Mouse (Mus musculus) heart, adult 2 months (tissue): ENCODE measurements around the gene Kdf1. TPM values are rescaled to one million over a fixed set of nuclear protein-coding genes. Genes with fewer than 3 reads are reported as not detected.

Source experiments
- DNase-seq, 2 experiments: peaks; one replicate each; pipeline ENCODE4 v3.0.0; 2021
- H3K27ac ChIP-seq: fragments of 200-600 bp; 2 replicates; pipeline ENCODE4 v1.8.1; 2022
- H3K27me3 ChIP-seq: fragments of 200-500 bp; 2 replicates; pipeline ENCODE4 v1.6.1; 2012; ENCODE audit warnings: mild to moderate bottlenecking, low read length, inconsistent platforms, mixed read lengths; ENCODE audit not compliant: control insufficient read depth, insufficient read depth
- H3K36me3 ChIP-seq: fragments of 200-500 bp; 2 replicates; pipeline ENCODE4 v1.6.1; 2012; ENCODE audit warnings: low read length, inconsistent platforms; ENCODE audit not compliant: control insufficient read depth, insufficient read depth
- H3K4me1 ChIP-seq: fragments of 200-500 bp; 2 replicates; pipeline ENCODE4 v1.6.1; 2011; ENCODE audit warnings: low read length; ENCODE audit not compliant: control insufficient read depth, insufficient read depth
- H3K4me3 ChIP-seq: fragments of 200-600 bp; 2 replicates; pipeline ENCODE4 v1.8.1; 2022
- H3K79me2 ChIP-seq: fragments of 200-500 bp; replicated peaks from 2 replicates; pipeline ENCODE4 v1.6.1; 2012; ENCODE audit warnings: mild to moderate bottlenecking, inconsistent platforms, low read length, moderate library complexity, mixed read lengths; ENCODE audit not compliant: control insufficient read depth, insufficient read depth
- H3K9ac ChIP-seq: fragments of 200-500 bp; 2 replicates; pipeline ENCODE4 v1.6.1; 2012; ENCODE audit warnings: low read depth, mild to moderate bottlenecking, control low read depth, inconsistent platforms, low read length, mixed read lengths
- CTCF ChIP-seq: fragments of 200-600 bp; IDR thresholded peaks from 2 replicates; pipeline ENCODE4 v1.8.1; 2022; ENCODE audit warnings: antibody characterized with exemption, mild to moderate bottlenecking, moderate library complexity
- EP300 ChIP-seq: fragments of 200-500 bp; IDR thresholded peaks from 2 replicates; pipeline ENCODE4 v1.6.1; 2011; ENCODE audit warnings: low read depth, low read length, control low read depth; ENCODE audit not compliant: insufficient read depth
- POLR2A ChIP-seq: fragments of 200-500 bp; IDR thresholded peaks from 2 replicates; pipeline ENCODE4 v1.6.1; 2011; ENCODE audit warnings: mild to moderate bottlenecking, low read depth, low read length, control low read depth; ENCODE audit not compliant: insufficient read depth
- WGBS: fragments of 180-500 bp; shearing (Covaris S2); methylation state at CpG from one replicate; pipeline ENCODE4 v1.1.7; 2018; 5-methylcytosine and 5-hydroxymethylcytosine counted together
- intact Hi-C: fragments of 180-260 bp; cut with DNase I; formaldehyde crosslinking; loops from one replicate; pipeline ENCODE4 v1.15.1; 2025
- polyA plus RNA-seq: library from polyadenylated mRNA; depleted of rRNA; stranded (reverse); fragments of >200 nt; gene quantifications from 2 replicates; pipeline ENCODE4 v1.2.3, GENCODE M21; 2012
- total RNA-seq, 2 experiments: library from RNA; stranded (reverse); gene quantifications; 2 replicates each; pipeline ENCODE4 v1.2.3; 2021

The Kdf1 gene
- total and polyA plus RNA-seq, 3 experiments, result 0.23 TPM; not detected in 2

- Histone ChIP-seq H3K79me2 (no peaks in the 10 kb centered on the region), H3K9ac (peak overlapping the region; percentile 53), H3K4me3 (peak overlapping the region; percentile 50), H3K27me3 (peaks cover 1% of the 10 kb centered on the region; the same call in 1 of the 2 replicates), H3K4me1 (peaks cover 12% of the 10 kb centered on the region), H3K36me3 (no peaks in the 10 kb centered on the region), H3K27ac (peak overlapping the region; percentile 59)
- no peak; the same call in 1 of the 2 replicates for TF ChIP-seq CTCF
- peak; percentile 68; the same call in 1 of the 2 replicates for TF ChIP-seq EP300
- peak; percentile 45; the same call in 1 of the 2 replicates for TF ChIP-seq POLR2A
- DNase-seq, result peak; percentile 89 to 94
- intact Hi-C loops, result loop anchor here (1.0 kb wide), 2 partner anchors 15 to 70 kb away; no protein-coding TSS in a partner anchor
- whole genome bisulfite sequencing, result 2% methylated on average over 12 of the region's 12 CpGs
These were observed 24.3 kb upstream of the Kdf1 start for GRCm38 (mm10) chr4:133494432-133494831.

DNA sequence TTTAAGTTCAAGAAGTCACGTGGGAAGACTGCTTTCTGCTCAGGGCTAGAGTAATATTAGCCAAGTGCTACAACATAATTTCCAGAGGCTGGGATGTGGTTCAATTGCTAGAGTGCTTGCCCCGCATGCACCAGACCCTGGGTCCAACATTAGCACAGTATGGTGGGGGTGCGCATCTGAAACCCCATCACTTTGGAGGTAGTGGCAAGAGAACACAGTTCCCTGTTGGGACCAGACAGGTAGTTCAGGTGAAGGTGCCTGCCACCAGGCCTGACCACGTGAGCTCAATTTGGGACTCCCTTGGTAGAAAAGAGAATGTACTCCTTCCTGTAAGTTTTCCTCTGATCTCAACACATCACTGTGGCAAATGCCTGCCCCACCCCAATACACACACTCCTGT lies 23.9 kb upstream of the Kdf1 start:
- peaks cover 1% of the 10 kb centered on the region; the same call in 1 of the 2 replicates for H3K27me3 ChIP-seq

GRCm38 (mm10) chr4:133495711-133496110 lies 23.1 kb upstream of the Kdf1 start:
- no peak overlapping the region for H3K4me3 ChIP-seq
- WGBS, result 31% methylated on average over 7 of the region's 7 CpGs
- DNase-seq, result peak in 1 of 2 experiments; percentile 35
- H3K9ac ChIP-seq, result no peak overlapping the region
- no peaks in the 10 kb centered on the region for H3K36me3 ChIP-seq
- TF ChIP-seq EP300 (no peak), CTCF (0 out of 2 replicates have a peak, but pooled peaks have one; percentile 2)
- H3K79me2 ChIP-seq, result no peaks in the 10 kb centered on the region
- H3K27ac ChIP-seq, result no peak overlapping the region
- peaks cover 3% of the 10 kb centered on the region; the same call in 1 of the 2 replicates for H3K27me3 ChIP-seq
- intact Hi-C loops, result loop anchor here (5.0 kb wide), 1 partner anchor 38 kb away; no protein-coding TSS in a partner anchor
- H3K4me1 ChIP-seq, result peaks cover 9% of the 10 kb centered on the region

More for the DNA sequence above, 23.9 kb upstream of the Kdf1 start:
- H3K36me3 ChIP-seq, result no peaks in the 10 kb centered on the region
- H3K4me3 ChIP-seq, result no peak overlapping the region
- TF ChIP-seq EP300 (no peak), POLR2A (no peak), CTCF (no peak; the same call in 1 of the 2 replicates)
- no peaks in the 10 kb centered on the region for H3K79me2 ChIP-seq
- intact Hi-C loops, result loop anchor here (1.0 to 5.0 kb wide), 3 partner anchors 16 to 71 kb away; no protein-coding TSS in a partner anchor
- WGBS, result 61% methylated on average over 4 of the region's 4 CpGs
- no peak overlapping the region for H3K9ac ChIP-seq
- H3K4me1 ChIP-seq, result peaks cover 9% of the 10 kb centered on the region
- no peak for DNase-seq
- no peak overlapping the region for H3K27ac ChIP-seq

DNA sequence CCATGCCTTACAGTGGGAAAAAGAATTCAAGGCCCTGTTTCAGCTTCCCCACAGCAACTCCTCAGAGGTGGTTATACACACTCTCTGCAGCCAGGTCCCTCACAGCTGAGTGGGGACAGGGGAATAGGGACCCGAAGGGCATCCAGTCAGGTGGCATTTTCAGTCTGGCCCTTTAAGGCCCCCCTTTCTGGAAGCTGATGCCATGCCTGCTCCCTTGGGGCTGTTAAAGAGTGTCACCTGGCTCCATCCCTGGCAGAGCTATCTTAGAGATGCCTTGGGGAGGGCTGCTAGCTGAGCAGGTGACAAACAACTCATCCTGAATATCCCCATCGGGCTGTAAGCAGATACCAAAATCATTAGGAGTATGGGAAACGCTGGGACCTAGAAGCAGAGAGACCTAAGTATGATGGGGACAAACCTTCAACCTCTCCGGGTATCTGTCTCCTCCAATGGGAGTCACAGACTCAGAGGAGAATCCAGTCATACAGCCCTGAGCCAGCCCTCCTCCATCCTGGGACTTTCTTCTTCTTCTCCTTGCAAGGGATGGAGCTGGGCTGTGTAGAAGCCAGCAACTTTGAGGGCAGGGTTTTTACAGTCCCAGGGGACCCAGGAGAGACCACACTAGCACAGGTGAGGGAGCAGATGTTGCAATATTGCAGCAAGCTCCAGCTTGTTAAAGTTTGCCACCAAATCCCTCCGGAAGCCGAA lies 21.9 kb upstream of the Kdf1 start:
- no peak for DNase-seq
- intact Hi-C loops, result loop anchor here (5.0 kb wide), 1 partner anchor 40 kb away; no protein-coding TSS in a partner anchor
- H3K4me3 ChIP-seq, result no peak overlapping the region

DNA sequence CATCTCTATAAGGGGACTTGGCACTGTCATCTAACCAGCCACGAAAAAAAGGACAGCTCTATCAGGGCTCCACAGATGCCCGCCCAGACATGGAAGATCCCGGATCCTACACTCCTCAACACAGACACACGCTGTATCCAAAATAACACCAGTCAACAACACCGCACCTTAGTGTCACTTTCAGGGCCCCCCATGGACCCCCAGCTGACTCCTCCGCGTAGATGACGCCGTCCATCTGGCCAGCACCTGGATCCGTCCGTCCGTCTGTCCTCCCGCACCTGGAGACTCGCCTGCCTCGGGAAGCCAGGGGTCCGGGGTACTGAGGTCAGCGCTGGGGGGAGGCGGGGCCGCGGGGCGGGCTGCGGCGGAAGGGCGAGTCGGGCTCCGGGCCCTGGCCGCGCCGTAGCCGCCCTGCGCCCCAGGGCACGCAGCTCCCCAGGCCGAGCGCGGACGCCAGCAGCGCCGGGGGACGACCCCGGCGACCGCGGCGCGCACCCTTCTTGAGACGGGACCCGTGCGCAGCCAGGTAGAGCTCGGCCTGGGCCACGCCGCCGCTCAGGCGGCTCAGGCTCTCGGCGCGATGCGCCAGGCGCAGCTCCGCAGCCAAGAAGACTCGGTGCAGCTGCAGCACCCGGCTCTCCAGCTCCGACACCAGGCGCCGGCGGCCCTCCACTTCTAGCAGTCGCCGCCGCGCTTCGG lies 21.2 kb upstream of the Kdf1 start:
- H3K4me1 ChIP-seq, result peaks cover 2% of the 10 kb centered on the region
- peak overlapping the region; percentile 57 for H3K4me3 ChIP-seq
- H3K36me3 ChIP-seq, result no peaks in the 10 kb centered on the region
- peak; percentile 58 to 59 for DNase-seq
- no peaks in the 10 kb centered on the region for H3K79me2 ChIP-seq
- peaks cover 7% of the 10 kb centered on the region; the same call in 1 of the 2 replicates for H3K27me3 ChIP-seq
- H3K27ac ChIP-seq, result no peak overlapping the region
- H3K9ac ChIP-seq, result peak overlapping the region; percentile 64
- TF ChIP-seq EP300 (no peak), POLR2A (no peak), CTCF (no peak)
- 1% methylated on average over 67 of the region's 70 CpGs for WGBS
- intact Hi-C loops, result loop anchor here (5.0 kb wide), 1 partner anchor 40 kb away; no protein-coding TSS in a partner anchor

More for the DNA sequence above, 21.9 kb upstream of the Kdf1 start:
- H3K27me3 ChIP-seq, result peaks cover 7% of the 10 kb centered on the region; the same call in 1 of the 2 replicates
- H3K27ac ChIP-seq, result no peak overlapping the region
- TF ChIP-seq POLR2A (no peak), CTCF (no peak), EP300 (no peak)
- no peaks in the 10 kb centered on the region for H3K36me3 ChIP-seq
- H3K9ac ChIP-seq, result no peak overlapping the region
- peaks cover 3% of the 10 kb centered on the region for H3K4me1 ChIP-seq
- H3K79me2 ChIP-seq, result no peaks in the 10 kb centered on the region
- 43% methylated on average over 6 of the region's 6 CpGs for WGBS
